Mouse (Mus musculus): ENCODE results near the gene Foxj3.

DNA sequence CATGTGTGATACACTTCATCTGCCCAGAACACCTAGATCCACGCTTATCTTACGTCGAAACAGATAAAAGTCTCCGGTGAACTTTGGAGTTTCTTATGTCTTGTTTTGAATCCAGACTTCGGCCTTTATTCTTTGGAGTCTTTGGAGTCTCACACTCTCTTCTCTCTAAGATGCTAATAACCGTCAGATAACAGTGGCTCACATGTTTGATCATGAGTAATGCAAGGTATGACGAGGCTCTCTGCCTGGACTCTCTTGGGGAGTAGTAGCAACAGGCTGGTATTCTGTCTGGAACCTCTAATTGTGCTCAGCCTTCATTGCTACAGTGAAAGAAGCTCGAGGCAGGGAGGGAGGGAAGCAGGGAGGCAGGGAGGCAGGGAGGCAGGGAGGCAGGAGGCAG, 123.2 kb downstream of the Foxj3 start:
- no peak for TF ChIP-seq CTCF (IDR thresholded peaks at IDR 0.05; ENCODE audit: low read depth, low read length)
- TF ChIP-seq TAL1 (conservative IDR thresholded peaks at IDR 0.05; ENCODE audit: low read depth, low read length) = no peak
- no peak for TF ChIP-seq GATA1 (IDR thresholded peaks at IDR 0.05; ENCODE audit: borderline replicate concordance, low read length)

Data from G1E (cell line).